13 mouse cellular contexts compared by ENCODE assay signal in the genomic region with DNA sequence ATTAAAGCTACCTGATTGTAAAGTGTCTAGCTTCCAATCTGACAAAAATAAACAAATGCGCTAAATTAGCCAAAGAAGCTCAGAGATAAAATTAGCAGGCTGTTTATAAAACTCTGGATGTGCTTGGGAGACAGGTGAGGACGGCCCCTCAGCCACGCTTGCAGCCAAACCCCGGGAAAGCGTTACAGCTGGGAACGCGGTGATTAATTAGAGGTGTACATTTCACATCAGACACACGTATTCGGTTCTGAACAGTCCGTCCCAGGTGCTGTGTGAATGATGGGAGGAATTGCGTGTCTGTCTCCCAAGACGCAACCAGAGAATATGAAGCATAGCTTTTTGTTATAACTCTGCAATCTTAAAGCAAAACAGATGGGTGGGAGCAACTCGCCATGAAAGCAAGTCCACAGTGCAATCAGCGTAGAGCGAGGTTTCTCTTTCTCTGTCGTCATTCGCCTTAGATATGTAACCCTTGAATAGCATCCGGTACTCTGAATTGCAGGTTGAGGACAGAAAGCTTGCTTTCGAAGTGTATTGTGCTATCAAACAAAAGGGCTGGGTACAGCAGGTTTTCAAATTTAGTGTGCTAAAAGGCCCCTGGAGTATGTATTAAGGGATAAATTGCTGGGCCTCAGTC.
DNase-seq lines count a peak whose midpoint lies in the region; ATAC-seq and TF ChIP-seq lines count a peak whose summit lies in the region.
"Had no signal": no experiment of that assay in that cellular context is flagged by ENCODE, and none has a peak within 500 bp of the region (broad histone marks: within the 10 kb centered on the region; RNA-seq: fewer than 3 reads in every experiment).

No protein-coding gene starts in this region.

- no peak for TF ChIP-seq CTCF in layer of hippocampus, adult 2 months (conservative IDR thresholded peaks at IDR 0.05)
- TF ChIP-seq CTCF in brain, embryonic 14.5 days (IDR thresholded peaks at IDR 0.05; ENCODE audit: borderline replicate concordance, extremely low read depth, insufficient read depth, insufficient read length) = no peak

- no peaks in the 10 kb centered on the region for H3K9me3 ChIP-seq in limb, embryonic 11.5 days (ENCODE audit: control insufficient read depth, low read length)
- H3K9me3 ChIP-seq: G1E; neural tube, embryonic 12.5 days had no signal

- no peak overlapping the region for H3K4me2 ChIP-seq in limb, embryonic 11.5 days (ENCODE audit: low read depth, severe bottlenecking)
- H3K4me2 ChIP-seq: neural tube, embryonic 12.5 days had no signal

- H3K27ac ChIP-seq in layer of hippocampus, adult 2 months = no peak overlapping the region
- H3K27ac ChIP-seq in limb, embryonic 11.5 days (replicated peaks; ENCODE audit: low read depth, low read length) = no peak overlapping the region
- H3K27ac ChIP-seq: neural tube, embryonic 12.5 days had no signal

- no peak overlapping the region for H3K9ac ChIP-seq in limb, embryonic 11.5 days (ENCODE audit: low read length)
- H3K9ac ChIP-seq: neural tube, embryonic 12.5 days had no signal

- H3K36me3 ChIP-seq in limb, embryonic 11.5 days (ENCODE audit: control insufficient read depth, insufficient read depth, low read length) = no peaks in the 10 kb centered on the region
- H3K36me3 ChIP-seq: G1E; neural tube, embryonic 12.5 days had no signal

- ATAC-seq in limb, embryonic 11.5 days (ENCODE audit: insufficient number of reproducible peaks, low FRiP score, low TSS enrichment, low read depth) = no peak

- no peak for TF ChIP-seq POLR2A in brain, embryonic 14.5 days (IDR thresholded peaks at IDR 0.05; ENCODE audit: borderline replicate concordance, extremely low read depth, insufficient read depth, insufficient read length, poor library complexity, severe bottlenecking)

- H3K4me1 ChIP-seq in limb, embryonic 11.5 days (ENCODE audit: control insufficient read depth, insufficient read depth, low read length) = no peaks in the 10 kb centered on the region
- H3K4me1 ChIP-seq: neural tube, embryonic 12.5 days had no signal

- H3K27me3 ChIP-seq in limb, embryonic 11.5 days (ENCODE audit: control insufficient read depth, insufficient read depth, low read length) = no peaks in the 10 kb centered on the region
- H3K27me3 ChIP-seq: neural tube, embryonic 12.5 days had no signal

- peak overlapping the region; percentile 35 for H3K4me3 ChIP-seq in layer of hippocampus, adult 2 months
- H3K4me3 ChIP-seq in limb, embryonic 11.5 days (ENCODE audit: low read depth, low read length) = no peak overlapping the region
- H3K4me3 ChIP-seq: neural tube, embryonic 12.5 days had no signal

- 73% methylated on average over 19 of the region's 19 CpGs for WGBS in limb, embryonic 11.5 days

- DNase-seq in embryo, embryonic 11 days = peak; percentile 12
- DNase-seq in embryo, embryonic 10 days (ENCODE audit: low spot score) = no peak
- no peak for DNase-seq in layer of hippocampus, adult 2 months (ENCODE audit: low spot score in 2 of 2)
- no peak for DNase-seq in layer of hippocampus, postnatal 25 days (ENCODE audit: extremely low spot score in 1 of 2, low spot score in 1 of 2)
- peak; percentile 60 for DNase-seq in brain, embryonic 14.5 days (ENCODE audit: low read depth)
- peak; percentile 32 for DNase-seq in limb, embryonic 11.5 days (ENCODE audit: low spot score)
- DNase-seq in adrenal gland, postnatal 4 days (ENCODE audit: low spot score in 2 of 2) = no peak
- no peak for DNase-seq in spleen, postnatal 36 days (ENCODE audit: low spot score in 2 of 2)
- DNase-seq: cerebellum, postnatal 10 days; heart, postnatal 14 days; lung, postnatal 36 days had no signal

Comparison
In these comparisons a context has a peak if more than half of its experiments do, and no peak if none do; other contexts are left out.
1. DNase-seq: peak in embryo, embryonic 11 days (single experiment), brain, embryonic 14.5 days (single experiment) and limb, embryonic 11.5 days (single experiment); none in embryo, embryonic 10 days (single experiment), layer of hippocampus, adult 2 months (0 of 2), layer of hippocampus, postnatal 25 days (0 of 2), adrenal gland, postnatal 4 days (0 of 2) and spleen, postnatal 36 days (0 of 2).